Mouse (Mus musculus): ENCODE measurements around the gene Smg5.

DNA sequence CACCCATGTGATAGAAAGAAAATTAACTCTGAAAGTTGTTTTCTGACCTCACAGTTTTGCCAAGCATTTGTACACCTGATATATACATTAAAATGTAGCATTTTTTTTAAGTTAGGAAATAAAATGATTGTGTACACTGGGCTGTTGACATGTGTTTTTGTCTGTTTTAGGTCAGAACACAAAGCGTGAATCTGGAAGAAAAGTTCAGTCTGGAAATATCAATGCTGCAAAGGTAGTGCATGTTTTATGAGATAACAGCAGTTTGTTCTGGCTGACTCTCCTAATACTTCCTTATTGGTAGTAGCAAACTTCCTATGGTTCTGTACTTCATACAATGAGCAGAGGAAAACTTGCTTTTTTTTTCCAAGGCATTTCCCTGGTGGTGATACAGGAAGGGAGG lies 36.9 kb upstream of the Smg5 start:
- TF ChIP-seq POLR2A (IDR thresholded peaks at IDR 0.05; ENCODE audit: borderline replicate concordance, control insufficient read depth, low read depth, low read length) (no peak), CTCF (IDR thresholded peaks at IDR 0.05; ENCODE audit: control insufficient read depth, insufficient read depth, low read length) (no peak)

All from bone marrow, adult 2 months (tissue).